Mouse (Mus musculus) liver, adult 2 months (tissue): ENCODE data around the gene Ifitm1.

Experiments used
- CTCF ChIP-seq: fragments of 200-500 bp; IDR thresholded peaks from 2 replicates; pipeline ENCODE4 v1.5.1; 2011; ENCODE audit warnings: low read depth, low read length, control low read depth
- POLR2A ChIP-seq: fragments of 200-500 bp; IDR thresholded peaks from 2 replicates; pipeline ENCODE4 v1.6.1; 2011; ENCODE audit warnings: low read length, control low read depth; ENCODE audit not compliant: insufficient read depth; ENCODE audit errors: extremely low read depth

- TF ChIP-seq CTCF (no peak), POLR2A (no peak)
Observed at GRCm38 (mm10) chr7:141006446-141006845, 39.4 kb downstream of the Ifitm1 start.
